Mouse (Mus musculus) kidney, embryonic 14.5 days (tissue): ENCODE data around the gene Fsd1l. TPM values are rescaled to one million over a fixed set of nuclear protein-coding genes. Genes with fewer than 3 reads are reported as not detected.
"Not testable (repeated sequence)": the region's sequence is repeated elsewhere in the genome, so short reads cannot be mapped to it uniquely, and the experiment has no call there.

ENCODE experiments used
- ATAC-seq: fragments of 200-750 bp; cut with Nextera tagmentation; 2 replicates; pipeline ENCODE4 v1.8.0; 2017; ENCODE audit warnings: moderate number of reproducible peaks, mild to moderate bottlenecking, moderate TSS enrichment, moderate library complexity; ENCODE audit not compliant: low FRiP score, low TSS enrichment
- H3K27ac ChIP-seq: fragments of 300-500 bp; sonication (generic); 2 replicates; pipeline ENCODE4 v1.5.1; 2014; ENCODE audit warnings: low read depth, mild to moderate bottlenecking, low read length, moderate library complexity, mixed read lengths
- H3K27me3 ChIP-seq: fragments of 300-500 bp; sonication (generic); 2 replicates; pipeline ENCODE4 v1.6.1; 2014; ENCODE audit warnings: mild to moderate bottlenecking, low read length; ENCODE audit not compliant: control insufficient read depth, insufficient read depth
- H3K36me3 ChIP-seq: fragments of 300-500 bp; sonication (generic); 2 replicates; pipeline ENCODE4 v1.6.1; 2014; ENCODE audit warnings: low read length, mixed read lengths; ENCODE audit not compliant: control insufficient read depth, insufficient read depth
- H3K4me1 ChIP-seq: fragments of 300-500 bp; sonication (generic); 2 replicates; pipeline ENCODE4 v1.6.1; 2014; ENCODE audit warnings: low read length, mixed read lengths; ENCODE audit not compliant: control insufficient read depth, insufficient read depth
- H3K4me2 ChIP-seq: fragments of 300-500 bp; sonication (generic); replicated peaks from 2 replicates; pipeline ENCODE4 v1.6.1; 2014; ENCODE audit warnings: low read depth, mild to moderate bottlenecking, low read length
- H3K4me3 ChIP-seq: fragments of 300-500 bp; sonication (generic); 2 replicates; pipeline ENCODE4 v1.5.1; 2014; ENCODE audit warnings: mild to moderate bottlenecking, low read length
- H3K9ac ChIP-seq: fragments of 300-500 bp; sonication (generic); 2 replicates; pipeline ENCODE4 v1.6.1; 2014; ENCODE audit warnings: low read depth, mild to moderate bottlenecking, low read length, moderate library complexity
- H3K9me3 ChIP-seq: fragments of 300-500 bp; sonication (generic); 2 replicates; pipeline ENCODE4 v1.6.1; 2016; ENCODE audit warnings: low read length; ENCODE audit not compliant: control insufficient read depth
- WGBS: fragments of 180-500 bp; shearing (Covaris S2); extraction: QIAGEN DNeasy Blood & Tissue Kit; methylation state at CpG from one replicate; pipeline ENCODE4 v1.1.7; 2014; 5-methylcytosine and 5-hydroxymethylcytosine counted together
- polyA plus RNA-seq: library from polyadenylated mRNA; unstranded; fragments of >200 nt; fragmentation: Nextera tagmentation; extraction: Ambion mirVana; gene quantifications from 2 replicates; pipeline ENCODE4 v1.2.1, GENCODE M21; 2014

Gene Fsd1l
- polyA plus RNA-seq, 1 experiment from 2014 or later: 7.2 TPM

- peak within 1 kb of the TSS; percentile 85 for H3K9ac ChIP-seq
- WGBS: 6% methylated on average over 7 of the region's 7 CpGs
Measured at GRCm38 (mm10) chr4:53713704-53714050, 82.4 kb downstream of the Fsd1l start, which contains the start of gene Fktn. Gene Fktn (plus strand): TSS chr4:53713998.

GRCm38 (mm10) chr4:53714051-53714814 is 83.0 kb downstream of the Fsd1l start:
- Histone ChIP-seq H3K9me3 (no peaks in the 10 kb centered on the region), H3K27me3 (no peaks in the 10 kb centered on the region), H3K9ac (peak overlapping the region; percentile 85), H3K4me3 (peak overlapping the region; percentile 60), H3K27ac (peak overlapping the region; percentile 79; the same call in 1 of the 2 replicates), H3K36me3 (no peaks in the 10 kb centered on the region), H3K4me2 (peak overlapping the region; percentile 90), H3K4me1 (peaks cover 8% of the 10 kb centered on the region; the same call in 1 of the 2 replicates)
- WGBS: 3% methylated on average over 58 of the region's 58 CpGs
- peak; percentile 93 for ATAC-seq

More at GRCm38 (mm10) chr4:53713704-53714050, 82.4 kb downstream of the Fsd1l start, which contains the start of gene Fktn:
- Histone ChIP-seq H3K4me2 (peak within 1 kb of the TSS; percentile 90), H3K36me3 (no peaks in the 10 kb centered on the region), H3K4me1 (peaks cover 8% of the 10 kb centered on the region; the same call in 1 of the 2 replicates), H3K27ac (peak within 1 kb of the TSS; percentile 79; the same call in 1 of the 2 replicates), H3K9me3 (no peaks in the 10 kb centered on the region), H3K4me3 (peak within 1 kb of the TSS; percentile 60), H3K27me3 (no peaks in the 10 kb centered on the region)
- ATAC-seq: peak; percentile 81

- H3K9me3 ChIP-seq: no peaks in the 10 kb centered on the region
- H3K4me3 ChIP-seq: no peak overlapping the region
- no peak overlapping the region for H3K9ac ChIP-seq
- H3K36me3 ChIP-seq: peaks cover under 1% of the 10 kb centered on the region; the same call in 1 of the 2 replicates
- ATAC-seq: no peak
- H3K4me2 ChIP-seq: no peak overlapping the region
- H3K4me1 ChIP-seq: peaks cover 8% of the 10 kb centered on the region; the same call in 1 of the 2 replicates
- H3K27ac ChIP-seq: no peak overlapping the region
- no peaks in the 10 kb centered on the region for H3K27me3 ChIP-seq
Measured at GRCm38 (mm10) chr4:53715977-53716376, 84.7 kb downstream of the Fsd1l start.

- H3K4me1 ChIP-seq: peaks cover 8% of the 10 kb centered on the region; the same call in 1 of the 2 replicates
- WGBS: 55% methylated on average over 4 of the region's 4 CpGs
- H3K36me3 ChIP-seq: peaks cover 4% of the 10 kb centered on the region; the same call in 1 of the 2 replicates
- no peaks in the 10 kb centered on the region for H3K9me3 ChIP-seq
- no peaks in the 10 kb centered on the region for H3K27me3 ChIP-seq
- no peak overlapping the region for H3K9ac ChIP-seq
- no peak overlapping the region for H3K4me3 ChIP-seq
- H3K27ac ChIP-seq: no peak overlapping the region
- no peak for ATAC-seq
- no peak overlapping the region for H3K4me2 ChIP-seq
Measured at GRCm38 (mm10) chr4:53717546-53717945, 86.3 kb downstream of the Fsd1l start.

- Histone ChIP-seq H3K4me1 (peaks cover 8% of the 10 kb centered on the region; the same call in 1 of the 2 replicates), H3K27ac (no peak overlapping the region), H3K27me3 (no peaks in the 10 kb centered on the region), H3K4me3 (no peak overlapping the region), H3K36me3 (peaks cover 4% of the 10 kb centered on the region; the same call in 1 of the 2 replicates), H3K9ac (no peak overlapping the region), H3K9me3 (no peaks in the 10 kb centered on the region), H3K4me2 (no peak overlapping the region)
- no peak for ATAC-seq
- WGBS: 61% methylated on average over 5 of the region's 5 CpGs
Measured at GRCm38 (mm10) chr4:53718261-53718660, 87.0 kb downstream of the Fsd1l start.

GRCm38 (mm10) chr4:53722506-53722905 is 91.2 kb downstream of the Fsd1l start:
- Histone ChIP-seq H3K9ac (no peak overlapping the region), H3K4me2 (no peak overlapping the region), H3K4me1 (no peaks in the 10 kb centered on the region), H3K9me3 (no peaks in the 10 kb centered on the region), H3K4me3 (no peak overlapping the region), H3K27ac (no peak overlapping the region), H3K27me3 (no peaks in the 10 kb centered on the region), H3K36me3 (peaks cover 10% of the 10 kb centered on the region; the same call in 1 of the 2 replicates)
- ATAC-seq: no peak
- 92% methylated on average over 4 of the region's 4 CpGs for WGBS

- not testable (repeated sequence) for H3K9me3 ChIP-seq, H3K4me1 ChIP-seq, H3K4me3 ChIP-seq, H3K27me3 ChIP-seq, H3K27ac ChIP-seq, ATAC-seq, H3K9ac ChIP-seq, H3K4me2 ChIP-seq
- 93% methylated on average over 2 of the region's 2 CpGs for WGBS
- peaks cover 15% of the 10 kb centered on the region; the same call in 1 of the 2 replicates for H3K36me3 ChIP-seq
Measured at GRCm38 (mm10) chr4:53726100-53726499, 94.8 kb downstream of the Fsd1l start.

GRCm38 (mm10) chr4:53728121-53728520 is 96.8 kb downstream of the Fsd1l start:
- H3K4me2 ChIP-seq: no peak overlapping the region
- ATAC-seq: no peak
- H3K4me1 ChIP-seq: no peaks in the 10 kb centered on the region
- H3K4me3 ChIP-seq: no peak overlapping the region
- H3K27ac ChIP-seq: no peak overlapping the region
- H3K9me3 ChIP-seq: no peaks in the 10 kb centered on the region
- peaks cover 17% of the 10 kb centered on the region; the same call in 1 of the 2 replicates for H3K36me3 ChIP-seq
- WGBS: 96% methylated on average over 1 of the region's 1 CpGs
- H3K9ac ChIP-seq: no peak overlapping the region
- no peaks in the 10 kb centered on the region for H3K27me3 ChIP-seq

- WGBS: 41% methylated on average over 6 of the region's 6 CpGs
- Histone ChIP-seq H3K4me1 (no peaks in the 10 kb centered on the region), H3K4me3 (no peak overlapping the region), H3K9me3 (no peaks in the 10 kb centered on the region), H3K27ac (no peak overlapping the region), H3K9ac (no peak overlapping the region), H3K36me3 (peaks cover 35% of the 10 kb centered on the region), H3K27me3 (no peaks in the 10 kb centered on the region), H3K4me2 (no peak overlapping the region)
- 0 out of 2 replicates have a peak, but pooled peaks have one; percentile 39 for ATAC-seq
Measured at GRCm38 (mm10) chr4:53738956-53739616, 107.8 kb downstream of the Fsd1l start.
